Mouse (Mus musculus) E14TG2a.4 (cell line): ENCODE measurements around the gene Def8.

Experiments
- CTCF ChIP-seq: conservative IDR thresholded peaks from 2 replicates; pipeline ENCODE4 v1.5.1; 2014; ENCODE audit warnings: low read length
- NANOG ChIP-seq: IDR thresholded peaks from 2 replicates; pipeline ENCODE4 v1.6.1; 2014; ENCODE audit warnings: borderline replicate concordance, low read length, mixed read lengths
- POU5F1 ChIP-seq: IDR thresholded peaks from 2 replicates; pipeline ENCODE4 v1.6.1; 2014; ENCODE audit warnings: low read length, borderline replicate concordance

DNA sequence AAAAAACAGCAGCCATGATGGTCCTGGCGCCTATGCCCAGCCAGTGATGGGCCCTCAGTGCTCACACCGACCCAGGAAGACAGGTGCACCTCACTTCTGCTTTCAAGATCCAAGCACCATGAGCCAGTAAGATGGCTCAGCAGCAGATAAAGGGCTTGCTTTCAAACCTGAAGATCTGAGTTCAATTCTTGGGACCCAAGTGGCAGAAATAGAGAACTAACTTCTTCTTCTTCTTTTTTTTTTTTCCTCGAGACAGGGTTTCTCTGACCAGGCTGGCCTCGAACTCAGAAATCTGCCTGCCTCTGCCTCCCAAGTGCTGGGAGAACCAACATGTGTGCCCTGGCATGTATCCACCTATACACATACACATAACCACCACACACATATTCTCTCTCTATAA, 3.6 kb upstream of the Def8 start:
- no peak for TF ChIP-seq CTCF
- no peak for TF ChIP-seq NANOG
- TF ChIP-seq POU5F1, result no peak
